Mouse (Mus musculus) stomach, adult 2 months (tissue): ENCODE measurements around the gene Tnni2. TPM values are rescaled to one million over a fixed set of nuclear protein-coding genes. Genes with fewer than 3 reads are reported as not detected.

ENCODE experiments used
- polyA plus RNA-seq: library from polyadenylated mRNA; depleted of rRNA; stranded (reverse); fragments of >200 nt; gene quantifications from 2 replicates; pipeline ENCODE4 v1.2.3, GENCODE M21; 2012; rRNA removed

The Tnni2 gene
- 22.6 and 28.4 TPM in 2 replicates for polyA plus RNA-seq

DNA sequence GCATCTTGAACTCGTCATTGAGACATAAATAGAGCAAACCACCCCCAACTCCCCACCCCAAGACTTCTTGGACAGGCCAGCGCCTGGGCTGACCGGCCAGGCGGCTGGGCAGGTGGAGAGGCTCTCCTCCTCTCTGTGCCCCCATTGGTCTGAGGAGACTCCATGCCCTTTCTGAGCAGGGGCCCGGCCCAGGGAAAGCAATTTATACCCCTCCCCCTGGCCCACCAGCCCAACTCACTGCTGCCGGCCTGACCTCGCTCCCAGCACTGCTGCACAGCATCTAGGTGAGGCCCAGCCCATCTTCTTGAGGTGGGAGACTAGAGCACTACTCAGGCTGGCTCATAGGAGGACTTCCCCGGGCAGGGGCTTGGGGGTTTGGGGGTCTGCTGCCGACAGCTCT lies at the start of gene Tnni2:
Tnni2 (plus strand) TSS at position 224 of the 400 bp plus-strand sequence.

DNA sequence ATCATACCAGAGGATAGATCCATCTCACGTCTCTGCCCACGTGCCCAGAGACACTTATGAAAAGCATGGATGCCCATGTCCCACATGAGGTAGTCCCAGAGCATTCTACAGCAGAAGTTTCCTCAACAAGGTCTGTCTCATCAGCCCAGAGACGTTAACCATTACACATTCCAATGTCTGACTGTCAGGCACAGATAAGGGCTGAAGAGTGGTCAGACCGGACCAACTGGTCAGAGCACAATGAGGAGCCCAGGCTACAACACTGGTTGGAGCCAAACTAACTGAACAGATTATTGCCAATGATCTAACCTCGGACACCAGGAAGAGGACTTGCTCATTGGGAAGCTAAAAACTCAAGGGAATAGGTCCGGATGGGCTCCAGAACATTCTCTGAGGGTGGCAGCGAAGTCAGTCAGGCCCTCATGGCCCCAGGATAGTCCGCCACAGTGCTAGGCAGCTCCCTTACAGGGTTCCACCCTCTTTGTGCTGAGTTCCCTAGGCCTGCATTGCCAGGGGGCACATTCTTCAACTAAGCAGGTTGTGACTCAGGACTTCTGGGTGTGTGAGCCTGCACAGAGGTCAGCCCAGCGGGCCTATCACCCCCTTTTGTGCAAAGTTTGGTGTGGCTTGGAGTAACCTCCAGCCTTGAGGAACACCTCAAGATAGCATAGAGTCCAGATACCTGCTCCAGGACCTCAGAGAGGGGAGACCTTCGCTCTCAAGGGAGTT lies 7.3 kb upstream of the Tnni2 start, which contains the start of gene Syt8:
Syt8 (plus strand) TSS at position 714 of the 729 bp plus-strand sequence.

DNA sequence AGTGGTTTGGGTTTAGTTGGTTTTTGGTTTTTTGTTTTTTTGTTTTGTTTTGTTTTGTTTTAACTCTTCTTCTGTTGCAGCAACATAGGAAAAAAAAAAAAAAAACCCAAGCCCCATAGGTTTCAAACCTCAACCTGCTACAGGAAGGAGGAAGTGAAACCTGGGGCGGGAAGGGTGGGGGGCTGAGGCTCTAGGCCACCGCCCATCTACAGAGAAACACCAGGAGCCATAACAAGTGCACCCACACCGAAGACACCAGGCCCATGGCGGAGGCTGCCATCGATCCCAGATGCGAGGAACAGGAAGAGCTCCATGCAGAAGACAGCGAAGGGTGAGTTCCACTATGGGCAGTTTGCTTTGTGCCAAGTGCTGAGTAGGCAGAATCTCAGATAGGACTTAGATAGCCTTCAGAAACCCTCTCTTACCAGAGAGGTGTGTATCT lies 19.0 kb downstream of the Tnni2 start, which contains the start of gene Lsp1:
Lsp1 (plus strand) TSS at position 174 of the 442 bp plus-strand sequence.

Other genes with a start within 250 kb of the Tnni2 start
- gene Krtap5-3, start 240.4 kb upstream of the Tnni2 start, polyA plus RNA-seq = not detected in 2 replicates
- gene Gm7579, start 229.9 kb upstream of the Tnni2 start, polyA plus RNA-seq = not detected in 2 replicates
- not detected in 2 replicates for gene Krtap5-5, start 211.8 kb upstream of the Tnni2 start, polyA plus RNA-seq
- not detected in 2 replicates for gene Gm40460, start 200.7 kb upstream of the Tnni2 start, polyA plus RNA-seq
- not detected in 2 replicates for gene Gm2431, start 183.5 kb upstream of the Tnni2 start, polyA plus RNA-seq
- not detected in 2 replicates for gene Gm4559, start 167.4 kb upstream of the Tnni2 start, polyA plus RNA-seq
- not detected in 2 replicates for gene Krtap5-1, start 144.7 kb upstream of the Tnni2 start, polyA plus RNA-seq
- not detected in 2 replicates for gene Krtap5-4, start 138.3 kb upstream of the Tnni2 start, polyA plus RNA-seq
- gene Ifitm10, start 68.1 kb upstream of the Tnni2 start, polyA plus RNA-seq = 22.3 and 31.2 TPM in 2 replicates
- not detected in 2 replicates for gene Gm49369, start 59.1 kb upstream of the Tnni2 start, polyA plus RNA-seq
- 387 and 475 TPM in 2 replicates for gene Ctsd, start 53.8 kb upstream of the Tnni2 start, polyA plus RNA-seq
- 608 and 659 TPM in 2 replicates for gene Syt8, start 7.0 kb upstream of the Tnni2 start, polyA plus RNA-seq
- gene Lsp1, start 19.0 kb downstream of the Tnni2 start, polyA plus RNA-seq = 48.6 and 56.0 TPM in 2 replicates
- gene Tnnt3, start 57.0 kb downstream of the Tnni2 start, polyA plus RNA-seq = 10.3 and 17.4 TPM in 2 replicates
- 2.2 and 3.9 TPM in 2 replicates for gene Mrpl23, start 90.9 kb downstream of the Tnni2 start, polyA plus RNA-seq
- 16.7 and 17.9 TPM in 2 replicates for gene Igf2, start 225.0 kb downstream of the Tnni2 start, polyA plus RNA-seq
- not detected in 2 replicates for gene Gm49394, start 228.1 kb downstream of the Tnni2 start, polyA plus RNA-seq